Mouse (Mus musculus) thymus, postnatal 14 days (tissue): ENCODE measurements around the gene Sgca.
A peak's percentile ranks its signal among the peaks of the same experiment; 100 is the strongest.
"Not testable (repeated sequence)": the region's sequence is repeated elsewhere in the genome, so short reads cannot be mapped to it uniquely, and the experiment has no call there.

Experiments
- DNase-seq: peaks from one replicate; pipeline ENCODE4 v3.0.0; 2021

The Sgca gene

GRCm38 (mm10) chr11:94976199-94976598 lies at the start of gene Sgca:
Gene Sgca, minus strand, starts transcription at chr11:94976327.
- no peak for DNase-seq

- no peak for DNase-seq
Measured at GRCm38 (mm10) chr11:95025227-95026012, 49.3 kb upstream of the Sgca start.

DNA sequence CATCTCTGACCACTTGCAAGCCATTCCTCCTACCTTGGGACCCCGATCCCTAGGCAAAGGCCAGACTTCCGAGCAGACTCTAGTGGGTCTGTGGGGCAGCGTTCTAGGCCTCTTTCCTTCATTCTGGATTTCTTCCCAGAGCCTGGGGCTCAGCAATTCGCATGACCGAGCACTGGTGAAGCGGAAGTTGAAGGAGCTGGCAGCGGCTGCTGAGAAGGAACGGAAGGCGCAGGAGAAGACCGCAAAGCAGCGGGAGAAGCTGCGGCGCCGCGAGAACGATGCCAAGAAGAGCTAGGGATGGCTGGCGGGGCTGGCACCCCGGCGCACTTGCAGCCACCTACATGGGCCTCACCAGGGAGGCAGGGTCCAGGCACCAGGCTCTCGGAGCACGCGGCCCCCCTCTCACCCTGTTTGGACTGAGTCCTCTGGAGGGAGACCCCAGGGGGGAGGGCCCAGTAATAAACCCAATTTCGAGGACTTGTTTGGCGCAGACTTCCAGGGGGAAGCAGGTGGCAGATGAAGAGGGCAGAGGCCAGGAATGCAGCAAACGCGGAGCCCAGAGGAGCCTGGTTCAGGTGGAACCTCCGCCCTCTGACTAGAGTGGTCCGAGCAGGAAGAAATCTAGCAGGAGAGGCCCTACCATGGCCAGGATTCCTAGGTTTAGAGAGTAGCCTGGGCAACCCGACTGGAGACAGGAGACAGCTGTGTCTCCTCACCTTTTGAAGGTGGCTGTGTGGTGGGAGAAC lies 48.5 kb upstream of the Sgca start:
- no peak for DNase-seq

GRCm38 (mm10) chr11:95023481-95023880 lies 47.4 kb upstream of the Sgca start:
- DNase-seq = no peak

GRCm38 (mm10) chr11:95022237-95022992 lies 46.3 kb upstream of the Sgca start:
- no peak for DNase-seq

DNA sequence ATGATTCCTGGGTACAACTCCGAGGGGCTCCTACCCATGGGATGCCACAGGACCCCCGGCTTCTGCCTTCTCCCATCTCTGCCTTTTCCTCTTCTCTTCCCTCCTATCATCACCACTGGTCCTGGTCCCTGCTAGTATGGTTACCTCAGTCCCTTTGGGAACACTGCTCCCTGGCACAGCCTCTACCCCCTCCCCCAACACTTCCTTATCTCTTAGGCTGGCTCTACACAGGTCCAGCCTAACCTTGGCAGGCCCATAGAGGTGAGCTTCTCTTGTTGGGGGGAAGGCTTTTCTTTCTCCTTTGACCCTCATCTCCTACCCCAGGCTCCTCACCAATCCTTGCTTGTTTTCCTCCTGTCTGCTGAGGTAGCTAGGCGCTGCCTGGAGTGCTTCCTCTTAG lies 39.4 kb upstream of the Sgca start:
- no peak for DNase-seq

- no peak for DNase-seq
Measured at GRCm38 (mm10) chr11:95012487-95012886, 36.4 kb upstream of the Sgca start.

DNA sequence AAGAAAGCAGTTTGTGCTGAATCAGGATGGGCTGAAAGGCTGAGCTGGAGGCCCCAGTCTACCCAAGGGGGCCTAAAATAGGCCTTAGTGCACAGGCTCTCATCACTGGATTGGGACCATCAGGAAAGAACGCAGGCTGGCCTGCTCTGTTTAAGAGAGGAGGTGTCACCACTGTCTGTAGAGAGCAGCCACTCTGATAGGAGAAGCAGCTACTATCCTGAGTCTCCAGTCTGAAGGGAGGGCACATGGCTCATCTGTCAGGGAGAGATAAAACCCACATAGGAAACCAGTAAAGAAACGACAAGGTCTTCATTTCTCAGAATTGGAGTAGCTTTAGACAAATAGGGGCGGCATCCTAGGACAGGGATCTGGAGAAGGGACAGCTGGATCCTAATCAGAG lies 35.9 kb upstream of the Sgca start:
- DNase-seq = no peak

- no peak for DNase-seq
Measured at GRCm38 (mm10) chr11:95011416-95011815, 35.3 kb upstream of the Sgca start.

DNA sequence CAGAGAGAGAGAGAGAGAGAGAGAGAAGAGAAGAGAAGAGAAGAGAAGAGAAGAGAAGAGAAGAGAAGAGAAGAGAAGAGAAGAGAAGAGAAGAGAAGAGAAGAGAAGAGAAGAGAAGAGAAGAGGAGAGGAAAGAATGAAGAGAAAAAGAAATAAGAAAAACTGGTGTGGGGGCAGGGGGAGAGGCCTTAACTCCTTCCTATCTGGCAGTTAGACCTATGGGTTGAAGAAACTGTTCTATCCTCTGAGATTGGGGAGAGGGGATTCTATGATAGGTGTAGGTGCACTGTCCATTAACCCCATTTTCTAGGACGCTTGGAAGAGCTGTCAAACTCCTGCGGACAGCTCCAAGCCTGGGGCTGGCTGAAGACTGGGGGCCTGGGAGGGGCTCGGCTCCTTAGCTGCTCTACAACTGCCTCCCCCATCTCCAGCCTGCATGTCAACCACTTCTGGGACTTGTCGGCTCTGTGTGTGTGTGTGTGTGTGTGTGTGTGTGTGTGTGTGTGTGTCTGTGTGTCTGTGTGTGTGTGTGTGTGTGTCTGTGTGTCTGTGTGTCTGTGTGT lies 34.8 kb upstream of the Sgca start:
- not testable (repeated sequence) for DNase-seq

DNA sequence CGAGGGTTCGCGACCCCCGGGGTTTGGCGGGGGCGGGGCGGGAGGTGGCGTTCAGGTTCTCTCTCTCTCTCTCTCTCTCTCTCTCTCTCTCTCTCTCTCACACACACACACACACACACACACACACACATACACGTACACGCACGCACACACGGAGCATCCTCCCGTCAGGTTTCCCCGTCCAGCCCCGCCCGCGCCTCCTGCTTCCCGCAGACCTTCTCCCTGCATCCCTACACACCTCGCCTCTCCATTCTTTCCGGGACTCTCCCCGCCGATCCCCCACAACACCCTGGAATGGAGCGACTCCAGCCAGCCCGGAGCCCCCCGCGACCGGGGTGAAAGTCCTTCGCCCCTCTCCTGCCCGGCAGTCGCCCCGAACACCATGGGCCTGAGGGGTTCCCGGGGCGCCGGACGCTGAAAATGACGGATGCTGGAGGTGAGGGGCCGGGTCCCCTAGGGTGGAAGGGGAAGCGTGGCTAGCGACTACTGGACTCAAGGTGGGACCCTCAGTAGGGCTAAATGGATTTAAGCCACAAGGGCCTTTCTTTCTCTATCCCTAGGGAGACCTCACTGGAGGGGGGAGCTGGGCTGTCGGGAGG lies 34.1 kb upstream of the Sgca start:
- DNase-seq = no peak

GRCm38 (mm10) chr11:95009629-95010014 lies 33.5 kb upstream of the Sgca start, which contains the start of gene Samd14:
Gene Samd14, plus strand, starts transcription at chr11:95009879.
- DNase-seq = no peak

GRCm38 (mm10) chr11:95008661-95009628 lies 32.8 kb upstream of the Sgca start:
- no peak for DNase-seq

DNA sequence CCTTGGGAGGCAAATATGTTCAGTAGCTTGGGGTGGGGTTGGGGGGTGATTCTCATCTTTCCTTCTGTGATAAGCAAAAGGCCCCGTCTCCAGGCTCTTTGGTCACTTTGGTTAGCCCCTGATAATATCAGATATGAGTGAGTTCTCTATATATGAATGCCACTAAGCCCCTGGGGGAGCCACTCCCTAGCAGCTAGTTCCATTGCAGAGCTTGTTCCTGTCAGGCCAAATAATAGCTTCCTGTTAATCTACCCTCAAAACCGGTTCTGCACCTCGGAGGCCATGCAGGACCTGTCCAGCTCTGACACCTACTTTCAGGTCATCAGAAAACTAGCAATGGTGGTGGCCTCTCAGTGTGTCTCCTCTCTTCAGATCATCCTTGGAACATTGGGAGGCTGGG lies 31.3 kb upstream of the Sgca start:
- DNase-seq = no peak

- DNase-seq = peak; percentile 90
Measured at GRCm38 (mm10) chr11:95006525-95007219, 30.5 kb upstream of the Sgca start.

DNA sequence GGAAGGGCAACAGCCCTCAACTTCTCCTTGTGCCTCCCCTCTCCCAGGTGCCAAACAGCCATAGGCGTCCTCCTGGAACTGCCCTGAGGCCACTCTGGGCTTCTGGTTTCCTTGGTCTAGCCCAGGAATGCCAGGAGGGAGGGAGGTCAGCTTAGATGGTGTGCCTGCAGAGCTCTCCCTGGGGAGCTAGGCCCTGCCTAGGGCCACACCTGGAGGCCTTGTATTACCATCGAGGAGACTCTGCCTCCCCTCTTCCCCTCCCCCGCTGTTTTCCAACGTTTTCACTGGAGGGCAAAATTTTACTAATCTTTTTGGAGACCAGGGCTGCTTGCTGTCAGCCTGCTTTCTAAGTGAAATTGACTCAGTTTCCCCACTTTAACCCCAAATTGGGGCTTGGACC lies 29.9 kb upstream of the Sgca start:
- peak; percentile 40 for DNase-seq

- DNase-seq = no peak
Measured at GRCm38 (mm10) chr11:95004937-95005198, 28.7 kb upstream of the Sgca start.

DNA sequence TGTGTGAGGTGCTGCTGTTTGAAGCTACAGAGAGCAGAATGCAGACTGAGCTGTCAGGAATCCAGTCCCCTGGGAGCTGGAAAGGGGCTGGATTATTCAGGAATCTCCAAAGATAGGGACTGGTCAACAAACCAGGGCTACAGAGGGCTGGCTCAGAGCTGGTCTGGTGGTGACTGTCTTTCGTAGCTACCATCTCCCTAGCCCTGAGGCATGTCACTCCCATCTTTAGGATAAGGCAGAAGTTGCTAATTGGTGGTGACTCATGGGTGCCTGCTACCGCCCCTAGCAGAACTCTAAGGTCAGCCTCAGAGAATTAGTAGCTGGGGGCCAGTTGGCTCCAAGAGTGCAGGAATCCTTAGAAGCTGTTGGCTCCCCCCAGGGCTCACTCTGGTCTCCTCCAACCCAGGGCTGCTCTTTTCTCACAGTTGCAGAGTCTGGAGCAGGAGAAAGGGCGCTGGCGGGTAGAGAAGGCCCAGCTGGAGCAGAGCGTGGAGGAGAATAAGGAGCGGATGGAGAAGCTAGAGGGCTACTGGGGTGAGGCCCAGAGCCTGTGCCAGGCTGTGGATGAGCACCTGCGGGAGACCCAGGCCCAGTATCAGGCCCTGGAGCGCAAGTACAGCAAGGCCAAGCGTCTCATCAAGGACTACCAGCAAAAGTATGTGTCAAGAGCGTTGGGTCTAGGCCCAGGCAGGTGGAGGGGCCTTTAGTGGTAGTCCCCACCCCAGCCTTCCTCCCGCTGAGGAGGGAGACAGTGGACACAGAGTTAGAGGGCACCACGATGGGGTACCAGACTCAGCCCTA lies 28.2 kb upstream of the Sgca start:
- DNase-seq = no peak

GRCm38 (mm10) chr11:95002705-95003104 lies 26.6 kb upstream of the Sgca start:
- DNase-seq = no peak
